Mouse (Mus musculus) embryonic facial prominence, embryonic 14.5 days (tissue): Measurements from ENCODE around the gene Gna12. TPM values are rescaled to one million over a fixed set of nuclear protein-coding genes. Genes with fewer than 3 reads are reported as not detected.

Source experiments
- ATAC-seq: fragments of 200-750 bp; cut with Nextera tagmentation; 2 replicates; pipeline ENCODE4 v1.8.0; 2017; ENCODE audit warnings: low read depth, moderate number of reproducible peaks, moderate TSS enrichment
- DNase-seq: peaks from one replicate; pipeline ENCODE4 v3.0.0-alpha.2; 2015; ENCODE audit warnings: low spot score
- H3K27ac ChIP-seq: fragments of 300-500 bp; sonication (generic); replicated peaks from 2 replicates; pipeline ENCODE4 v1.5.1; 2014; ENCODE audit warnings: low read depth, mild to moderate bottlenecking, low read length, moderate library complexity
- H3K27me3 ChIP-seq: fragments of 300-500 bp; sonication (generic); replicated peaks from 2 replicates; pipeline ENCODE4 v1.6.1; 2014; ENCODE audit warnings: low read length; ENCODE audit not compliant: control insufficient read depth, insufficient read depth
- H3K36me3 ChIP-seq: fragments of 300-500 bp; sonication (generic); 2 replicates; pipeline ENCODE4 v1.6.1; 2014; ENCODE audit warnings: low read length, mixed read lengths; ENCODE audit not compliant: control insufficient read depth, insufficient read depth
- H3K4me1 ChIP-seq: fragments of 300-500 bp; sonication (generic); 2 replicates; pipeline ENCODE4 v1.6.1; 2014; ENCODE audit warnings: antibody characterized with exemption, low read length; ENCODE audit not compliant: control insufficient read depth, insufficient read depth
- H3K4me2 ChIP-seq: fragments of 300-500 bp; sonication (generic); 2 replicates; pipeline ENCODE4 v1.6.1; 2014; ENCODE audit warnings: low read depth, mild to moderate bottlenecking, low read length, moderate library complexity, mixed read lengths
- H3K4me3 ChIP-seq: fragments of 300-500 bp; sonication (generic); 2 replicates; pipeline ENCODE4 v1.5.1; 2014; ENCODE audit warnings: low read depth, mild to moderate bottlenecking, low read length
- H3K9ac ChIP-seq: fragments of 300-500 bp; sonication (generic); 2 replicates; pipeline ENCODE4 v1.6.1; 2014; ENCODE audit warnings: low read depth, mild to moderate bottlenecking, low read length, moderate library complexity, mixed read lengths
- H3K9me3 ChIP-seq: fragments of 300-500 bp; sonication (generic); 2 replicates; pipeline ENCODE4 v1.6.1; 2016; ENCODE audit warnings: low read length; ENCODE audit not compliant: control insufficient read depth
- WGBS: fragments of 180-500 bp; shearing (Covaris S2); extraction: QIAGEN DNeasy Blood & Tissue Kit; methylation state at CpG from one replicate; pipeline ENCODE4 v1.1.7; 2014; 5-methylcytosine and 5-hydroxymethylcytosine counted together
- polyA plus RNA-seq: library from polyadenylated mRNA; unstranded; fragments of >200 nt; fragmentation: Nextera tagmentation; extraction: Ambion mirVana; gene quantifications from 2 replicates; pipeline ENCODE4 v1.2.1, GENCODE M21; 2014

Gna12 gene
- 23.4 and 28.9 TPM in 2 replicates for polyA plus RNA-seq

GRCm38 (mm10) chr5:140830314-140831063 lies at the start of gene Gna12:
Gna12 (minus strand) TSS chr5:140830431.
- Histone ChIP-seq H3K4me2 (peak within 1 kb of the TSS; percentile 96), H3K4me3 (peak within 1 kb of the TSS; percentile 84), H3K9ac (peak within 1 kb of the TSS; percentile 85), H3K9me3 (no peaks in the 10 kb centered on the region), H3K27ac (peak within 1 kb of the TSS; percentile 76), H3K36me3 (peaks cover 6% of the 10 kb centered on the region; the same call in 1 of the 2 replicates), H3K4me1 (peaks cover 30% of the 10 kb centered on the region), H3K27me3 (no peaks in the 10 kb centered on the region)
- DNase-seq, result peak; percentile 100
- peak; percentile 98 for ATAC-seq
- WGBS, result under 1% methylated on average over 25 of the region's 49 CpGs

GRCm38 (mm10) chr5:140878644-140879043 lies 48.4 kb upstream of the Gna12 start:
- no peak for DNase-seq
- no peaks in the 10 kb centered on the region for H3K9me3 ChIP-seq
- no peak overlapping the region for H3K4me2 ChIP-seq
- WGBS, result 69% methylated on average over 6 of the region's 6 CpGs
- ATAC-seq, result no peak
- H3K27ac ChIP-seq, result no peak overlapping the region
- H3K9ac ChIP-seq, result no peak overlapping the region
- no peaks in the 10 kb centered on the region for H3K4me1 ChIP-seq
- no peaks in the 10 kb centered on the region for H3K36me3 ChIP-seq
- no peak overlapping the region for H3K4me3 ChIP-seq
- no peaks in the 10 kb centered on the region for H3K27me3 ChIP-seq

- 67% methylated on average over 6 of the region's 6 CpGs for WGBS
- Histone ChIP-seq H3K4me3 (no peak overlapping the region), H3K27me3 (no peaks in the 10 kb centered on the region), H3K9me3 (no peaks in the 10 kb centered on the region), H3K4me1 (peaks cover 18% of the 10 kb centered on the region), H3K27ac (no peak overlapping the region), H3K4me2 (0 out of 2 replicates have a peak overlapping the region, but pooled peaks have one; percentile 45), H3K9ac (no peak overlapping the region), H3K36me3 (no peaks in the 10 kb centered on the region)
- DNase-seq, result no peak
- no peak for ATAC-seq
Measured at GRCm38 (mm10) chr5:140873736-140874307, 43.6 kb upstream of the Gna12 start.

- 0 out of 2 replicates have a peak overlapping the region, but pooled peaks have one; percentile 3 for H3K4me3 ChIP-seq
- peak overlapping the region; percentile 34; the same call in 1 of the 2 replicates for H3K9ac ChIP-seq
- H3K4me2 ChIP-seq, result peak overlapping the region; percentile 45
- DNase-seq, result peak; percentile 26
- peak; percentile 16; the same call in 1 of the 2 replicates for ATAC-seq
- WGBS, result 8% methylated on average over 18 of the region's 18 CpGs
- H3K9me3 ChIP-seq, result no peaks in the 10 kb centered on the region
- H3K4me1 ChIP-seq, result peaks cover 18% of the 10 kb centered on the region
- peak overlapping the region; percentile 39; the same call in 1 of the 2 replicates for H3K27ac ChIP-seq
- H3K27me3 ChIP-seq, result no peaks in the 10 kb centered on the region
- H3K36me3 ChIP-seq, result no peaks in the 10 kb centered on the region
Measured at GRCm38 (mm10) chr5:140873039-140873551, 42.9 kb upstream of the Gna12 start.

GRCm38 (mm10) chr5:140872532-140873038 lies 42.4 kb upstream of the Gna12 start:
- 0 out of 2 replicates have a peak overlapping the region, but pooled peaks have one; percentile 3 for H3K4me3 ChIP-seq
- ATAC-seq, result peak; percentile 68
- peak; percentile 49 for DNase-seq

GRCm38 (mm10) chr5:140871241-140871640 lies 41.0 kb upstream of the Gna12 start:
- H3K36me3 ChIP-seq, result no peaks in the 10 kb centered on the region
- DNase-seq (no peak), ATAC-seq (no peak)
- H3K4me3 ChIP-seq, result no peak overlapping the region
- no peaks in the 10 kb centered on the region for H3K9me3 ChIP-seq
- H3K9ac ChIP-seq, result no peak overlapping the region
- H3K27me3 ChIP-seq, result no peaks in the 10 kb centered on the region
- WGBS, result 61% methylated on average over 6 of the region's 6 CpGs
- H3K4me2 ChIP-seq, result no peak overlapping the region
- H3K4me1 ChIP-seq, result peaks cover 18% of the 10 kb centered on the region
- no peak overlapping the region for H3K27ac ChIP-seq

More at GRCm38 (mm10) chr5:140872532-140873038, 42.4 kb upstream of the Gna12 start:
- H3K27ac ChIP-seq, result peak overlapping the region; percentile 39; the same call in 1 of the 2 replicates
- peak overlapping the region; percentile 45 for H3K4me2 ChIP-seq
- no peaks in the 10 kb centered on the region for H3K9me3 ChIP-seq
- H3K4me1 ChIP-seq, result peaks cover 18% of the 10 kb centered on the region
- peak overlapping the region; percentile 34; the same call in 1 of the 2 replicates for H3K9ac ChIP-seq
- H3K27me3 ChIP-seq, result no peaks in the 10 kb centered on the region
- no peaks in the 10 kb centered on the region for H3K36me3 ChIP-seq
- WGBS, result 14% methylated on average over 11 of the region's 11 CpGs

- peaks cover 18% of the 10 kb centered on the region for H3K4me1 ChIP-seq
- 65% methylated on average over 2 of the region's 2 CpGs for WGBS
Measured at GRCm38 (mm10) chr5:140869034-140869433, 38.8 kb upstream of the Gna12 start.

GRCm38 (mm10) chr5:140859730-140860129 lies 29.5 kb upstream of the Gna12 start:
- H3K9ac ChIP-seq, result no peak overlapping the region
- no peaks in the 10 kb centered on the region for H3K36me3 ChIP-seq
- H3K27me3 ChIP-seq, result no peaks in the 10 kb centered on the region
- H3K4me2 ChIP-seq, result no peak overlapping the region
- H3K9me3 ChIP-seq, result no peaks in the 10 kb centered on the region
- no peak overlapping the region for H3K27ac ChIP-seq
- 81% methylated on average over 5 of the region's 5 CpGs for WGBS
- DNase-seq (no peak), ATAC-seq (no peak)
- H3K4me3 ChIP-seq, result no peak overlapping the region
- no peaks in the 10 kb centered on the region for H3K4me1 ChIP-seq

More at GRCm38 (mm10) chr5:140869034-140869433, 38.8 kb upstream of the Gna12 start:
- H3K9me3 ChIP-seq, result no peaks in the 10 kb centered on the region
- no peak overlapping the region for H3K4me2 ChIP-seq
- H3K27me3 ChIP-seq, result no peaks in the 10 kb centered on the region
- no peak overlapping the region for H3K9ac ChIP-seq
- no peak for ATAC-seq
- no peak overlapping the region for H3K27ac ChIP-seq
- peak; percentile 74 for DNase-seq
- no peak overlapping the region for H3K4me3 ChIP-seq
- H3K36me3 ChIP-seq, result no peaks in the 10 kb centered on the region
